Mouse (Mus musculus) liver, embryonic 16.5 days (tissue): Measurements from ENCODE around the gene Frmd7. TPM values are rescaled to one million over a fixed set of nuclear protein-coding genes. Genes with fewer than 3 reads are reported as not detected.

Experiments
- ATAC-seq: fragments of 200-750 bp; cut with Nextera tagmentation; 2 replicates; pipeline ENCODE4 v1.8.0; 2017; ENCODE audit warnings: low read depth, mild to moderate bottlenecking, moderate number of reproducible peaks, moderate library complexity
- H3K27ac ChIP-seq: fragments of 300-500 bp; sonication (generic); 2 replicates; pipeline ENCODE4 v1.5.1; 2014; ENCODE audit warnings: mild to moderate bottlenecking, low read length
- H3K27me3 ChIP-seq: fragments of 300-500 bp; sonication (generic); 2 replicates; pipeline ENCODE4 v1.6.1; 2014; ENCODE audit warnings: low read depth, low read length, mixed read lengths; ENCODE audit not compliant: control insufficient read depth, insufficient read depth
- H3K36me3 ChIP-seq: fragments of 300-500 bp; sonication (generic); 2 replicates; pipeline ENCODE4 v1.6.1; 2014; ENCODE audit warnings: mild to moderate bottlenecking; ENCODE audit not compliant: control insufficient read depth, insufficient read depth
- H3K4me1 ChIP-seq: fragments of 300-500 bp; sonication (generic); 2 replicates; pipeline ENCODE4 v1.6.1; 2014; ENCODE audit warnings: low read depth, low read length, mixed read lengths; ENCODE audit not compliant: control insufficient read depth
- H3K4me2 ChIP-seq: fragments of 300-500 bp; sonication (generic); 2 replicates; pipeline ENCODE4 v1.6.1; 2014; ENCODE audit warnings: low read depth, low read length, mixed read lengths
- H3K4me3 ChIP-seq: fragments of 300-500 bp; sonication (generic); 2 replicates; pipeline ENCODE4 v1.5.1; 2014; ENCODE audit warnings: low read depth, mild to moderate bottlenecking, low read length
- H3K9ac ChIP-seq: fragments of 300-500 bp; sonication (generic); 2 replicates; pipeline ENCODE4 v1.6.1; 2014; ENCODE audit warnings: low read depth, low read length
- H3K9me3 ChIP-seq: fragments of 300-500 bp; sonication (generic); replicated peaks from 2 replicates; pipeline ENCODE4 v1.6.1; 2016; ENCODE audit warnings: low read length; ENCODE audit not compliant: control insufficient read depth
- WGBS: fragments of 180-500 bp; shearing (Covaris S2); extraction: QIAGEN DNeasy Blood & Tissue Kit; methylation state at CpG from one replicate; pipeline ENCODE4 v1.1.7; 2014; ENCODE audit not compliant: insufficient replicate concordance; 5-methylcytosine and 5-hydroxymethylcytosine counted together
- polyA plus RNA-seq: library from polyadenylated mRNA; unstranded; fragments of >200 nt; fragmentation: Nextera tagmentation; extraction: Ambion mirVana; gene quantifications from 2 replicates; pipeline ENCODE4 v1.2.1, GENCODE M21; 2015

The Frmd7 gene
- polyA plus RNA-seq, 1 experiment from 2014 or later: not detected

GRCm38 (mm10) chrX:50909915-50910314 lies 32.6 kb downstream of the Frmd7 start:
- no peaks in the 10 kb centered on the region for H3K36me3 ChIP-seq
- no peaks in the 10 kb centered on the region for H3K4me1 ChIP-seq
- no peak overlapping the region for H3K4me3 ChIP-seq
- no peaks in the 10 kb centered on the region for H3K9me3 ChIP-seq
- H3K9ac ChIP-seq: no peak overlapping the region
- no peaks in the 10 kb centered on the region for H3K27me3 ChIP-seq
- no peak overlapping the region for H3K4me2 ChIP-seq
- WGBS: 43% methylated on average over 5 of the region's 5 CpGs
- no peak overlapping the region for H3K27ac ChIP-seq
- ATAC-seq: no peak

DNA sequence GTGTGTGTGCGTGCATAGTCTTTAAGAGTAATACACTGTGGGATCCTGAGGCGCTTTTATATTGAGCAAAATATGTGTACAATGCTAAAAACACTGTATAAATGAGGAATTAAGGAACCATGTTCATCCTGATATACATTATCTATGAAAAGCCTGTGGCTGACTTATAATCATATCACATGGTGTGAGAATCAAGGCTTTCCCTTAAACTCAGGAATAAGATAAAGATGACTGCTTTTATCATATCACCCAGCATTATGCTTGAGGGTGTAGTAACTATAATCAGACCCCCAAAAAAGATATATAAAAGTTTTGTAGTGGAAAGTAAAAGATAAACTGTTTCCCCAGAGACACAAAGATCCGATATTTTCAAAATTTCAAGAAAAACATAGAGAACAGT lies 39.0 kb downstream of the Frmd7 start:
- H3K4me1 ChIP-seq: no peaks in the 10 kb centered on the region
- H3K36me3 ChIP-seq: no peaks in the 10 kb centered on the region
- no peaks in the 10 kb centered on the region for H3K9me3 ChIP-seq
- H3K4me2 ChIP-seq: no peak overlapping the region
- ATAC-seq: no peak
- no peak overlapping the region for H3K27ac ChIP-seq
- no peak overlapping the region for H3K4me3 ChIP-seq
- no peak overlapping the region for H3K9ac ChIP-seq
- 51% methylated on average over 3 of the region's 3 CpGs for WGBS
- H3K27me3 ChIP-seq: no peaks in the 10 kb centered on the region

DNA sequence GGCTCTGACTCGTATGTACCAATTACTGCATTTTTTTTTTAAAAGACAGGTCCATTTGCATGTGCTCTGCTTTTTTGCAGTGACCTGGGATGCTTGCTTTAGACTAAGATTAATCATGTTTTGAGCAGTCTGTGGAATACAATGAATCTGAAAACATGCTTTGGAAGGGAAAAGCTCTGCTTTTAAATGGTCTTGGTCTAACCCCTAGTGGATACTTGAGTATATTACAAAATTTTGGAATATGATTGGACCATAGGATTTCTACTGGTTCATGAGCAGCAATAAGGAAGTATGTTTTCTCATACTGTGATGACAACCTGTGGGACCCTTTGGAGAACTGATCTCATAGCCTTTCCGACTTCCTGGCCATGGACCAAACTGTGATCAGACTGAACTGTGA lies 54.5 kb downstream of the Frmd7 start:
- Histone ChIP-seq H3K4me1 (no peaks in the 10 kb centered on the region), H3K9ac (no peak overlapping the region), H3K4me2 (no peak overlapping the region), H3K27me3 (no peaks in the 10 kb centered on the region), H3K27ac (no peak overlapping the region), H3K4me3 (no peak overlapping the region), H3K9me3 (no peaks in the 10 kb centered on the region), H3K36me3 (no peaks in the 10 kb centered on the region)
- no peak for ATAC-seq
- WGBS: 48% methylated on average over 2 of the region's 2 CpGs

- no peak for ATAC-seq
- 53% methylated on average over 6 of the region's 6 CpGs for WGBS
- H3K27me3 ChIP-seq: no peaks in the 10 kb centered on the region
- no peaks in the 10 kb centered on the region for H3K9me3 ChIP-seq
- no peak overlapping the region for H3K9ac ChIP-seq
- H3K4me1 ChIP-seq: no peaks in the 10 kb centered on the region
- no peak overlapping the region for H3K4me3 ChIP-seq
- H3K27ac ChIP-seq: no peak overlapping the region
- no peak overlapping the region for H3K4me2 ChIP-seq
- no peaks in the 10 kb centered on the region for H3K36me3 ChIP-seq
These were observed 68.1 kb downstream of the Frmd7 start for GRCm38 (mm10) chrX:50874246-50875002.

DNA sequence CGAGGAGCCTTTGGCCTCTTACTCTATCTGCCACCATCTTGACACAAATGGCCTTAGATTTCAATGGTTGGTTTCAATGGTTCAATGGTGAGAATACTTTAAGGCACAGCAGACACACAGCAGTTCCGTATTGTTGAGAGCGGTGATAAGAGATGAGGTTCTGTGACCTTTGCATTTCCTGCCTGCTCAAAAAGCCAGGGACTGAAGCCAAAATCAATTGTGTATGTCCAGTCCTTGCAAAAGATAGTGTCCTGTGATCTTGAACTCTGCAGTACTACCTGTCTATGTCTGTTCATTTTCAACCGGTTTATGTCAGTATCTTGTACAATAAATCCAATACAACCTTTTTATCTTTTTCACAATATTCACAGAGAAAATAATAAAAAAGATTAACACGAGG lies 77.8 kb downstream of the Frmd7 start:
- 50% methylated on average over 5 of the region's 5 CpGs for WGBS
- no peak overlapping the region for H3K27ac ChIP-seq
- no peaks in the 10 kb centered on the region for H3K9me3 ChIP-seq
- ATAC-seq: peak; percentile 24; the same call in 1 of the 2 replicates
- no peaks in the 10 kb centered on the region; the same call in 1 of the 2 replicates for H3K27me3 ChIP-seq
- H3K9ac ChIP-seq: no peak overlapping the region
- H3K4me1 ChIP-seq: no peaks in the 10 kb centered on the region
- no peaks in the 10 kb centered on the region for H3K36me3 ChIP-seq
- H3K4me3 ChIP-seq: no peak overlapping the region
- H3K4me2 ChIP-seq: no peak overlapping the region

- no peaks in the 10 kb centered on the region for H3K9me3 ChIP-seq
- ATAC-seq: no peak
- no peaks in the 10 kb centered on the region for H3K4me1 ChIP-seq
- WGBS: 61% methylated on average over 2 of the region's 2 CpGs
- H3K27ac ChIP-seq: no peak overlapping the region
- no peak overlapping the region for H3K4me3 ChIP-seq
- H3K9ac ChIP-seq: no peak overlapping the region
- no peaks in the 10 kb centered on the region; the same call in 1 of the 2 replicates for H3K27me3 ChIP-seq
- H3K4me2 ChIP-seq: no peak overlapping the region
- no peaks in the 10 kb centered on the region for H3K36me3 ChIP-seq
These were observed 78.7 kb downstream of the Frmd7 start for GRCm38 (mm10) chrX:50863771-50864170.

GRCm38 (mm10) chrX:50850428-50851184 lies 91.9 kb downstream of the Frmd7 start:
- no peaks in the 10 kb centered on the region for H3K36me3 ChIP-seq
- H3K4me3 ChIP-seq: no peak overlapping the region
- no peaks in the 10 kb centered on the region for H3K4me1 ChIP-seq
- H3K9ac ChIP-seq: no peak overlapping the region
- ATAC-seq: no peak; the same call in 1 of the 2 replicates
- no peaks in the 10 kb centered on the region for H3K9me3 ChIP-seq
- H3K27ac ChIP-seq: no peak overlapping the region
- no peaks in the 10 kb centered on the region for H3K27me3 ChIP-seq
- WGBS: 38% methylated on average over 6 of the region's 6 CpGs
- H3K4me2 ChIP-seq: no peak overlapping the region
